Mouse (Mus musculus) heart, postnatal 14 days (tissue): ENCODE measurements at regions not wholly inside any gene's neighbourhood (a gene's known extent, or its start where the extent isn't known, plus 50 kb on each side); places are given as distances from the start of the nearest gene placed in this dataset.
A peak's percentile ranks its signal among the peaks of the same experiment; 100 is the strongest.

Experiments used
- DNase-seq, 2 experiments: peaks; one replicate each; pipeline ENCODE4 v3.0.0; 2021 to 2022
- intact Hi-C: fragments of 180-260 bp; cut with DNase I; formaldehyde crosslinking; loops from one replicate; pipeline ENCODE4 v1.15.1; 2025

DNA sequence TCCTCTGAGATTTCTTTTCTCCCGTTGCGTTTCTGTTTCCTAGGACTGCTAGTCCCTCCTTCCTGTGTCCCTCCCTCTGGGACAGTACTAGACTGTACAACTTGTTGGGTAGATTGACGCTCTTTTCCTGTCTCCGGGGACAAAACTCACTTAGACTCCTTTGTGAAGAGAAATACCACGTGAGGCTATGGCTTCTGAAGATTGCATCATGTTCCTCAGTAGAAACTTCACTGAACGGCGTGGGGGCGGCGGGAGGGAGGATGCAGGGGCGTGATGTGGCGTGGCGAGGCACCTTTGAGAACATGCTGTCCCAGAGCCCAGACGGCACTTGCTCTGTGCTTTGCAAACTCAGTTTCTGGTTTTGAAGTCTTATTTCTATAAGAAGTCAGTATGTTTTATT, 78.5 kb downstream of the Spata18 start:
- DNase-seq, result peak; percentile 25 to 44
- intact Hi-C loops, result no loop called here

DNA sequence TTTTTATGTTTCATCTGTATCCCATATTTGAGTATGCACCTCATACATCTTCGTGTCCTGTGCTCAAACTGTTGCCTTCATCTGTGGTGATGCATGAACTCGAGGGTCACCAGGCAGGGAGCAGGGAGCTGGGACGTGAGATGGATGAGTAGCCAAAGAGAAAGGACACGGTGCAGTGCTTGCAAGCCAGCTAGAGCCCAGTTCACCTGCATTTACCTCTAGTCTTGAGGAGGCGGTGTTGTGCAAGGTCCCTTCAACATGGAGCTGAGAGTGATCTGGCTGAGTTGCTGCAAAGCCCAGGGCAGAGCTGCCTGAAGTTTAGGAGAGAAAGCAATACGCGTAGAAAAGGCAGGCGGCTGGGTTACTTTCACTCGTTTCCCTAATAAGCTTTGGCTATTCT, 80.2 kb downstream of the Spata18 start:
- no peak for DNase-seq
- intact Hi-C loops, result no loop called here

DNA sequence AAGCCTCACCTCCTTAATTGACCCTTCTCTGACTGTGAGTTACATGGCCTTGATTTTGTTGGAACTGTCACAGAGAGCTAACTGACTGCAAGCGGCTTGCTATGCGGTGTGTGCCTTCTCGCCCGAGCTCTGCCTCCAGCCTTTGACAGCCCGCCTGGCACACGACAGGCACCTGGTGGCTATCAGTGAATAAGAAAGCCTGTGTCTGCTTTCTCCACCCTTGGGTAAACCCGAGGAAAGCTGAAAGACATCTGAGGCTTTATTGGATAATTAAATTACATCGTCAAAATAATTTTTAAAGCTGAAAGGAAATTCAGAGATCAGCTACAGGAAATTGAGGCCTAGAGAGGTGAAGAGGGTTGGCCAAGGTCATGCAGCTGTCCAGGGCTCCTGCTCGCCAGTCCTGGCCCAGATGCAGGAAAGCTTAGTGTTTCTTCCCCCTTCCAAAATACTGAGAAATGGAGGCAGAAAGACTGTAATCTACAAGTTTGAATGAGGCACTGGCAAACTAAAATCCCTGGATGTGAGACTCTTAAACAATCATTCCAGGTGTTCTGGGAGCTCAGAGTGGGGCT, 80.9 kb downstream of the Spata18 start:
- intact Hi-C loops, result no loop called here
- DNase-seq, result no peak

DNA sequence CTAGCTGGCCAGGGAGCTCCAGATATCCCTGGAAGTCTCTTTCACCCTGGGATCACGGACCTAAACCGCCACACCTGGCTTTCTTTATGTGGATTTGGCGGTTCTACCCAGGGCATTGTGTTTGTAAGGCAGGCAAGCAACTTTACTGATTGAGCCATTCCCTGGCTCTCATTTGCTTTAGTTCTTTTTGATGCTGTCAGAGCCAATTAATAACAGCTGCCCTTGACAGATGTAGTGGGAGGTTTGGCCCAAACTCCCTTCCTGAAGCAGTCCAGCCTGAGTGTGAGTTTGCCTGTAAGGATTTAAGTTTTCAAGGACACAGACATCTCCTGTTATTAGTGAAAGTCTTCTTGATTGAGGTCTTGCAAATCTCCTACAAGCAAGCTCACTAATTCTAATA, 89.6 kb downstream of the Spata18 start:
- peak in 1 of 2 experiments; percentile 32 for DNase-seq
- intact Hi-C loops, result no loop called here

DNA sequence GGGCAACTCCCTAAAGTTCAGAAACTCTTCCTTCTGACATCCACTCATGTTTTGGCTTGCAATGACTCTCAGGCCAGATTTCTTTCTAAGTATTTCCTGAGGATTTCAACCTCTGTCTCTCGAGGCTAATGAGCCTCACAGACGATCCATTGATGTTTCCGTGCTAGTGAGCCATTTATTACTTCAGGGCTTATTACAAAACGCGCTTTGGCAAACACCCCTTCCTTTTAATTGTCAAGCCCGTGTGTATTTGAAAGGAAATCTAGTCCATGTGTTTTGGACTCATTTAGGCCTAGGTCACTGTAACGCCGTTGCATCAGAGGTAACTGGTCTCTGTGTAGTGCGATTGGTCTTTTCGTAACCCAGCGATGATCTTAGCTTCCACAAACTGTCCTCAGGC, 90.3 kb downstream of the Spata18 start:
- intact Hi-C loops, result no loop called here
- DNase-seq, result no peak

DNA sequence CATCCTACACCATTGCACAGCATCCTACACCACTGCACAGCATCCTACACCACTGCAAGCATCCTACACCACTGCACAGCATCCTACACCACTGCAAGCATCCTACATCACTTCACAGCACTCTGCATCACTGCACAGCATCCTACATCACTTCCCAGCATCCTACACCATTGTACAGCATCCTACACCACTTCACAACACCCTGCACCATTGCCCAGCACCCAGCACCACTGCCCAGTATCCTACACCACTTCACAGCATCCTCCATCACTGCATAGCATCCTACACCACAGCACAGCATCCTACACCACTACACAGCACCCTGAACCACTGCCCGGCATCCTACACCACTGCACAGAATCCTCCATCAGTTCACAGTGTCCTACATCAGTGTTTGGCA, 92.8 kb downstream of the Spata18 start:
- intact Hi-C loops, result no loop called here
- no peak for DNase-seq

DNA sequence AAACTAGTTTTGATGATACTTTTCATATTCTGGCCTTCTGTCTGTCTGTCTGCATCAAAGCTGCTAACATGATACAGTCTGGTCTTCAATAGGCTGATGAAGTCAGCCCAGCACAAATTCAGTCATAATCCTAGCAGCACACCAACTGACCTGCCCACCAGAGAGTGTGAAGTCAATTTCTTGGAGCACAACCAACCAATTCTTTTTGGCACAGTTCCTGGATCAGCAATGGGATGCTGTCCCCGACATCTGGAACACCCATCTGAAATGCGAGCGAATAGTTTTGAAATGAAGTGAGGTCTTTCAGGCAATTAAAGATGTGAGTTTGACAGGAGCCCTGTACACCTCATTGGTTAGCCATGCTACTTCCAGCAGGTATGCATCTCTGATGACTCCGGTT, 98.6 kb downstream of the Spata18 start:
- DNase-seq, result no peak
- intact Hi-C loops, result no loop called here

DNA sequence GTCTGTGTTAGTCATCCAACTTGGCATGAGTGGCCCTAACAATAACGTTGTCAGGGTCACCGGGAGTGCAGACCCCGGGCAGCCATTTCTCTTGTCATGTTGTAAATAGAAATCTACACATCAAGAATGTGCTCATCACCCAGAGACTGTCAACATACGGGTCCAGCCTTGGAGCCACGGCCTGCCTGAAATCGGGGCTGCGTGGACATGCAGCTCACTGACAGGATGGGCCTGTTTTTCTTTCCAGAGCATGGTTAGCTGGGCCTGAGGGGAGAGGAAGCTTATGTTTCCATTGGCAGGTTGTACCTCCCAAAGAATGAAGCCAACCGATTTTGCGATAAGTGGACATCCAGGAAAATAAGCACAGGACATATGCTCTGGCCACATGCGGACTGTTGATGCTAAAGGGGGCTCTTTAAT, 101.1 kb downstream of the Spata18 start:
- intact Hi-C loops, result no loop called here
- no peak for DNase-seq

DNA sequence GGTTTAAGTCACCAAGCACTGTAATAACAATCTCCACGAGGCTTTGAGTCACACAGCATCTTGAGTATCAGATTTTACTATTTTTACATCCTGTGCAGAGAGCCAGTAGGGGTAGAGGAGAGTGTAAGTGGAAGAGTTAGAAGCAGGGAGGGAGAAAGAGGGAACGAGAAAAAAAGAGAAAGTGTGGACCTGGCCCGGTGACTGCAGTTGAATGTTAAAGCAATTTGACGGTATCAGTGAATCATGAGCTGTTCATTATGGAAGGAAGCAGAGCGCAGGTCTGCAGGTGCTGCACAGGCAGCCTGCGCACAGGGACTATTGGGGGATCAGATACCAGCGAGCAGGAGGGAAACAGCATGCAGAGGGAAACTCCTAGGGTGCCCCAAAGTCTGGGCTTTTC, 102.6 kb downstream of the Spata18 start:
- no peak for DNase-seq
- intact Hi-C loops, result no loop called here

DNA sequence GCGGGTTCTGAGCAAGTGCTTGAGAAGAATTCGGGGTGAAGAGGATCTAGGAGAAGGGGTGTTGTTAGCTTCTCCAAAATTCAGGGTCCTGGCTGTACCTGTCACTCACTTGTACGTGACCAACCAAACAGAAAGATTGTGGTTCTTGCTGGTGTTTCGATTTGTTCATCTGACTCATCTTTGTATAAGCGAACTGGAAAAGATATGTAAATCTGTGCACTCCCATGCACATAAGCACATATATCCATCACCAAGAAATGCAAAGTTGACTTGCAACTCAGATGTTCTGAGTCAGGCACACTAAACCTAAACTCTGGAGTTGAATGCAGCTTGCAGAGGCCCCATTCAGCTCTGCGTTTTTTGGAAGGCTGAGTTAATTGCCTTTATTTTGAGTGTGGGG, 107.4 kb downstream of the Spata18 start:
- intact Hi-C loops, result no loop called here
- DNase-seq, result no peak

DNA sequence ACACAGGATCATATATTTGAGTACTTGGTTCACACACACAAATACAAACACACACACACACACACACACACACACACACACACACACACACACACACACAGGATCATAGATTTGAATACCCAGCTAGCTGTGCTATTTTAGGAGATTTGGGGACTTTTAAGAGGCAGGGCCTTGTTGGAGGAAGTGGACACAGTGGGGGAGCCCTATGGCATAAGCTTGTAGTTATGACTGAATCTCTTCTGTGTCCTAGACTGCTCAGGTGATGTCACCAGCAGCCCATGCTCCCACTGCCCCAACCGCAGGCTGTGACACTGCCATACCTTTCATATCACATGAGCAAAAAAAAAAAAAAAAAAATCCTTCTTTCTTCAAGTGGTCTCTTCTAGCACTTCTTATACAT, 110.1 kb downstream of the Spata18 start:
- intact Hi-C loops, result loop anchor here (5.0 to 10.0 kb wide), 4 partner anchors 91 to 1394 kb away; partner anchors contain the start of gene Pdgfra
- peak in 1 of 2 experiments; percentile 11 for DNase-seq

DNA sequence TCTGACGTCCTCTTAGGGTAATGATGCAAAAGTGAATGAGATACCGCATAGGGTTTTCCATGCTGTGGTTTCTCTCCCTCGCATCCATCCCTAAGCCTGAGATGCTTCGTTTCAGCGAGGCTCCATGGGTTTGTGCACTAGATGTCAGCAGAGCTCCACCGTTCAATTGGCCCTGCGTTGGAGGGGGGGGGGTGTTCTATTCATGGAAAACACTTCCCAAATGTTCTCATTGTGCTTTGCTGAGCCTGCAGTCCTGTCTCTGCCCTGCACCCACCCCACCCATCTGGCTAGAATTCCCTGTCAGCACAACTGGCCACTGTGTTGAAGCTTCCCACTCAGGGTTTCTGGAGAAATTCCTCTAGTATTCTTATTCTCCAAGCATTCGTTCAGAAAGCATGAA, 110.5 kb downstream of the Spata18 start:
- intact Hi-C loops, result loop anchor here (5.0 to 10.0 kb wide), 4 partner anchors 91 to 1393 kb away; partner anchors contain the start of gene Pdgfra

DNA sequence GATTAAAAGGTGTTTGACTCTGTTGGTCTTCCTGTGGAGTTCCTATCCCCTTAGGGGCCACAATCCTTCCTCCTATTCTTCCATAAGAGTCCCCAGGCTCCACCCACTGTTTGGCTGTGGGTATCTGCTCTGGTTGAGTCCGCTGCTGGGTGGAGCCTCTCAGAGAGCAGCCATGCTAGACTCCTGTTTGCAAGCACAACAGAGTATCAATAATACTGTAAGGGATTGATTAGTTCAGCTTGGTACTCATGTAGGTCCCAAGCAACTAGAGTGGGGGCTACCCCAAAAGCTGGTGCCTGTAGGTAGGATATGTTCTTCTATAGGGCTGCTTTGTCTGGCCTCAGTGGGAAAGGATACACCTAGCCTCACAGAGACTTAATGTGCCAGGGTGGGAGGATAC, 113.0 kb downstream of the Spata18 start:
- DNase-seq, result no peak
- intact Hi-C loops, result loop anchor here (5.0 to 10.0 kb wide), 4 partner anchors 88 to 1391 kb away; partner anchors contain the start of gene Pdgfra

More for the DNA sequence above, 110.5 kb downstream of the Spata18 start:
- peak; percentile 67 to 70 for DNase-seq

DNA sequence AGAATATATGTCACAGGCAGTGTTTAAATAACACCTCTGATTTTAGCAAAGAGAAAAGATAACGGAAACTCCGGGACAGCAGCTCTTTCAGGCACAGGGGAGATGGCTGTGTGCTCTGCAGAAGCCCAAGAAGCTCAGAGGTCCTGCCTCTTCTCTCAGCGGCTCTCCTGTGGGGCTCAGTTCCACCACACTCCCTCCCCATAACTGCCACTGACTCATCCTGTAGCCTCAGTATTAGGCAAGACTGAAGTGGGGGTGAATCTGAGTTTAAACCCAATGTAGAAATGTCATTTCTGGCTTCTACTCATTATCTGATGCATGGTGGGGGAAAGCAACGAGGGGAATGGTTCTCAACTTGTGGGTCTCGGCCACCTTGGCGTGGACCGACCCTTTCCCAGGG, 114.3 kb downstream of the Spata18 start:
- intact Hi-C loops, result loop anchor here (10.0 kb wide), 2 partner anchors 669 to 1389 kb away; partner anchors contain the start of gene Pdgfra
- DNase-seq, result no peak

DNA sequence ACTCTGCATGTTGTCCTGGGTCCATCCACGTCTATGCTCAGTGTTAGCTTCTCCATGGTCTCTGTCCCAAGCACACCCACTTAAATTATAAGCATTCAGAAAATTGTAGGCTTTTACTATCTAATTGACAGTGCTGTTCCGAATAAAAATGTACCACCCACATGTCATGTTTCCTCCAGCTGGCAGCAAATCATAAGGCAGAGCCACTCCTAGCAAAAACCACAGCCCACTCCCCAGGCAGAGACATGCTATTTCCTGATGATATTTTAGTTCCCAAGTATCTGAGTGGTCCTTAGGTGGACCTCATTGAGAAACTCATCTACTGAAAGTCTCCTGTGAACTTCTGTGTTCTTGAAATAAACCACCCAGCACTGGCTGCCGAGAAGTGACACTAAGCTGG, 117.1 kb downstream of the Spata18 start:
- intact Hi-C loops, result loop anchor here (10.0 kb wide), 2 partner anchors 667 to 1387 kb away; partner anchors contain the start of gene Pdgfra
- no peak for DNase-seq

DNA sequence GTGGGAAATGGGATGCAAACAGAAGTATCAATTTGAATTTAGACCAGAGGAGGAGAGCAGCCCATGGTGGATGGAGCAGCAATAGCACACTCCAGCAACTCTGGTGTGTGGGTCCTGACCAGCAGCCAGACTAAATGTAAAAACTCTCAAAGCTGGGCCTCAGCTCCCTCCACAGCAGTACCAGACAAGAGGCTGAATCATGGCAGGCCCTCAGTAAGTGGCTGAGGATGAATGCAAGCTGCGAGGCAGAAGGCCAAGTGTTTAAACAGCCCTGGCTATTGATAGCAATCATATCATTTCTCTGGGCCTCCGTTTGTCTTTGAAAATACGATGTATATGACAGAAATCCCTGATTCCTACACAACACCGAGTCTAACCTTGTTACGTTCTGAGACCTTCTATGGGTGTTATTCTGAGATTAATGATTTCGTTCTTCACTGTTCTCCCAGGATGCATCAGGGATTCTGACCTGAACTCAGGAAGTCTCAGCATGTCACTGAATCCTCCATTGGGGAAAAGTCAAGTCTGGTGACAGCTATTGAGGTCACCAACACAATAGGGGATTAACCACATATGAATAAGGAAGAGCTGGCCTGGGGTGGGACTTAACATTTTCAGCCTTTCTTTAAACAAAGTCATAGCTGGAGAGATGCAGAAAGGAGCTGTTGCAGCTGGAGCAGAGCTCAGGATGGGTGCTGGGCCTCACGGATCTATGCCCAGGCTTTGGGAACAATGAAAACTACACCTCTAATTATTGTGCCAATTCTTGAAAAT, 124.8 kb downstream of the Spata18 start:
- peak in 1 of 2 experiments; percentile 10 for DNase-seq
- intact Hi-C loops, result no loop called here

DNA sequence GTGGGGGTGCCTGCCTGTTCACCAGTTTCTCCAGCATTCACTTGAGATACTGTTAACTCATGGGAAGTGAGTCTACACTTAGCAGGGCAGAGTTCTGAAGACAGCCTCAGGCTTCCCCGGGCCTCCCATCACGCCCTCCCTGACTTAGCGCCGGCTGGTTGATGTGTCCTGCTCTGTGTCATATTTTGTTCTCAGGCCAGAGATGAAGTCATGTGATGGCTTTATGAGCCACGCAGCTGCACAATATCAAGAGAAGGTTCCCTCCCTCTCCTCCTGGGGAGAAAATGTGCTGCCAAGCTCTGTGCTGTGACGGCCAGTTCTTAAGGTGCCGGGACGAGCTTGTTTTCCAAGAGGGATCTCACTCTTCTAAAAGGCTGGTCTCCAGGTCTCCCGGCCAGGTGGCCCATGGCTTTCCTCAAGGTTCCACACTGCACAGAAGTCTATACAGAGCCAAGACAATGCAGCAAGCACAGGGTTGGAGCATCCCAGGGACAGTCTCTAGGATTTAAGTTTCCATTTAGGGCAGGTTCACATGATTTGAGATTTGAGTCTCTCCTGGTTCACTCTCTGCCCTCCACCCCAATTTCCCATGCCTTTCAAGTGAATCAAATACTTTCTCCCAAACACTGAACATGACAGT, 126.2 kb downstream of the Spata18 start:
- peak; percentile 69 to 78 for DNase-seq
- intact Hi-C loops, result no loop called here

DNA sequence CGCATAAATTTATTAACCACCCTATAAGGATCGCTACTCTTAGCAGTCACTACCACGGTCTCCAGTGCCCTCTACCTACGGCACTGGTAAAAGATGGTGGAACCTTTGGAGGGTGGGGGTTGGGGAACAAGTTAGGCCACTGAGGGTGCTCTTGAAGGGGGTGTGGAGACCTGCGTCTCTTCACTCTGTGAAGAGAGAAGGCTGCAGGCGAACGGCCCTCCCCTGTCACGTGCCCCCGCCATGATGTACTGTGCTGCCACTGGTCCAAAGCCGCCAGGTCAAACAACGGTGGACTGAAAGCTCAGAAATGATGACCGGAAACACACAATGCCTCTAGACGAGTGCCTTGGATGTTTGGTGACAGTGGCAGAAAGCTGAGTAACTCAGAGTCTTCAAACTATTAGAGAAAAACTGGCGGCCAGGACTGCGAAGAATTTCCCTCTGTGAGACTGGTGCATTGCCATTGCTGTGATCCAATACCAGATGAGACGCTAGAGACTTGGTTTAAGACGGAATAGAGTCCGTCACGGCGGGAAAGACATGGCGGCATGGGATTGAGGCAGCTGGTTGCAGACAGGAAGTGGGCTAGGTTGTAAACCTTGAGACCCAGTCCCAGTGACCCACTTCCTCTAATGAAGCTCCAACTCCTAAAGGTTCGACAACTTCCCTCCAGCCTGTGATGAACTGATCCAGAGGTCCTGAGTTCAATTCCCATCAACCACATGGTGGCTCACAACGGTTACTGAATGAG, 130.2 kb downstream of the Spata18 start:
- intact Hi-C loops, result no loop called here
- no peak for DNase-seq

DNA sequence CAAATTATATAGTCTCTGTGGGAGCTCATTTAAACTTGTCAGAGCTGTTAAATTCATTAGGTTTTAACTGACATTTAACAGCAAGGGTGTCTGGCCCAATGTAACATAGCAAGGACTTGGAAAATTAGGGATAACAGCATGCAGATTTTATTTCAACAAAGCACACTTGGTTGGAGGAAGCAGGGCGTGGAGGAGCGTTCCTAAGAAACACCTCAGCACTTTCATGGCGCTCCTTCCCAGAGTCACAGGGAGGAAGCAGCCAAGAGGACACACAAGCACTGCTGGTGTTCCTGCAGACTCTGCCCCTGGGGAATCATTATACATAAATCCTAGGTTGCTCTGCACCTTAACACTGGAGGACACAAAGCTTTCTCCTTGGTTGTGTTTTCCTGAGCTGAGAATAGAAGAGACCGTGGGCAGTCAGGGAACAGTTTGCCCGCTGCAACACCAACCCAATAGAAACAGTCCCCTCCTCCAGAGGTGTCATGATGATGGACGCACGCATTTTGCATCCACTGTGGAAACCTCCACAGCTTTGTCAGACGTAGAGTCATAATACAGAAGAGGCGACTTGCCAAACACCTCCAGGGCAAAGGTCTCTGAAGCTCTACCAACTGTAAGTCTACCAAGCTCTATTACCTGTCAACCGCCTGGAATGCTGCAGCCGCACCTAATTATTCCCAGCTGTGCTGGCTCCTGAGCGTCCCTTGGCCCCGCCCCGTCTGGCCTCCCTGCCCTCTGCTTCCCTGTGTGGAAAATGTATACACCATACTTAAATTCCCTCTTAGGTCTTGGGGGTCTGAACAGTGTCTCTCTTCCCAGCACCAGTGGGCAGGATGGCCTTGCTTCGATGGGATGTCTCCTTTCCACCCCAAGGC, 131.3 kb downstream of the Spata18 start:
- no peak for DNase-seq
- intact Hi-C loops, result no loop called here

DNA sequence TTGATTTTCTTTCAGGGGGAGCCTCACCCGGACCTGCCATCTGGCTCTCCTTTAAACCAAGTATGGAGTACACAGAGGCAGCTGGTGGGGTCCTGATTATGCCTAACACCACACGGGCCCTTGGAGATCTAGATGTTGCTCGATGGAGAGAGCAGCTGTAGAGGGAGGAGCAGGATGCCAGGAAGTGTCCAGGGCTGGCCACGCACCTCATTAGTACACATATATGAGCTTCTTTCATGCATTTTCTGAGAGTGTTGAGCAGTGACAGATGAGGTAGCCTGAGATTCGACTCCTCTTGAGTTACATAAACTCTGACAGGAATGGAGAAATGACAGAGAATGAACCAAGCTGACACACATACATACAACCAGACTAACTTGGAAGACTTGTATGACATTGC, 136.1 kb downstream of the Spata18 start:
- no peak for DNase-seq
- intact Hi-C loops, result no loop called here
